Mouse (Mus musculus): Measurements from ENCODE around the gene Pi4ka. TPM values are rescaled to one million over a fixed set of nuclear protein-coding genes. Genes with fewer than 3 reads are reported as not detected.

Pi4ka gene
- polyA plus RNA-seq, 1 experiment from 2014 or later: 34.3 TPM

- DNase-seq (ENCODE audit: low spot score): no peak
- peaks cover 36% of the 10 kb centered on the region for H3K36me3 ChIP-seq
- H3K27me3 ChIP-seq (ENCODE audit: low read depth, poor library complexity, severe bottlenecking): no peaks in the 10 kb centered on the region
- WGBS: 97% methylated on average over 4 of the region's 4 CpGs
- no peak overlapping the region for H3K27ac ChIP-seq (replicated peaks)
- no peaks in the 10 kb centered on the region for H3K4me1 ChIP-seq
- H3K4me3 ChIP-seq: no peak overlapping the region
- H3K9me3 ChIP-seq (replicated peaks): no peaks in the 10 kb centered on the region
These were observed 23.8 kb downstream of the Pi4ka start for GRCm38 (mm10) chr16:17382306-17382705.

- WGBS: 97% methylated on average over 4 of the region's 4 CpGs
- Histone ChIP-seq H3K36me3 (peaks cover 52% of the 10 kb centered on the region), H3K9me3 (replicated peaks) (no peaks in the 10 kb centered on the region)
These were observed 47.3 kb downstream of the Pi4ka start for GRCm38 (mm10) chr16:17358787-17359186.

GRCm38 (mm10) chr16:17356031-17356430, 50.1 kb downstream of the Pi4ka start:
- H3K4me1 ChIP-seq: no peaks in the 10 kb centered on the region
- WGBS: 88% methylated on average over 6 of the region's 6 CpGs
- H3K4me3 ChIP-seq: no peak overlapping the region
- H3K9me3 ChIP-seq (replicated peaks): no peaks in the 10 kb centered on the region
- peaks cover 68% of the 10 kb centered on the region for H3K36me3 ChIP-seq
- H3K27me3 ChIP-seq (ENCODE audit: low read depth, poor library complexity, severe bottlenecking): no peaks in the 10 kb centered on the region
- no peak for DNase-seq (ENCODE audit: low spot score)
- no peak overlapping the region for H3K27ac ChIP-seq (replicated peaks)

More at GRCm38 (mm10) chr16:17358787-17359186, 47.3 kb downstream of the Pi4ka start:
- Histone ChIP-seq H3K4me1 (no peaks in the 10 kb centered on the region), H3K27ac (replicated peaks) (no peak overlapping the region), H3K4me3 (no peak overlapping the region), H3K27me3 (ENCODE audit: low read depth, poor library complexity, severe bottlenecking) (no peaks in the 10 kb centered on the region)
- no peak for DNase-seq (ENCODE audit: low spot score)

GRCm38 (mm10) chr16:17346766-17347165, 59.3 kb downstream of the Pi4ka start:
- no peak for DNase-seq (ENCODE audit: low spot score)
- H3K9me3 ChIP-seq (replicated peaks): no peaks in the 10 kb centered on the region
- 100% methylated on average over 1 of the region's 1 CpGs for WGBS
- H3K27ac ChIP-seq (replicated peaks): no peak overlapping the region
- no peak overlapping the region for H3K4me3 ChIP-seq
- H3K4me1 ChIP-seq: no peaks in the 10 kb centered on the region
- no peaks in the 10 kb centered on the region for H3K27me3 ChIP-seq (ENCODE audit: low read depth, poor library complexity, severe bottlenecking)
- H3K36me3 ChIP-seq: peaks cover 64% of the 10 kb centered on the region

GRCm38 (mm10) chr16:17345813-17346155, 60.3 kb downstream of the Pi4ka start:
- WGBS: 85% methylated on average over 2 of the region's 2 CpGs
- Histone ChIP-seq H3K9me3 (replicated peaks) (no peaks in the 10 kb centered on the region), H3K27ac (replicated peaks) (no peak overlapping the region), H3K4me3 (no peak overlapping the region), H3K27me3 (ENCODE audit: low read depth, poor library complexity, severe bottlenecking) (no peaks in the 10 kb centered on the region), H3K36me3 (peaks cover 55% of the 10 kb centered on the region), H3K4me1 (no peaks in the 10 kb centered on the region)
- DNase-seq (ENCODE audit: low spot score): no peak

GRCm38 (mm10) chr16:17345141-17345812, 60.8 kb downstream of the Pi4ka start:
- H3K27ac ChIP-seq (replicated peaks): no peak overlapping the region
- H3K4me1 ChIP-seq: no peaks in the 10 kb centered on the region
- peaks cover 50% of the 10 kb centered on the region for H3K36me3 ChIP-seq
- WGBS: 89% methylated on average over 8 of the region's 8 CpGs
- H3K9me3 ChIP-seq (replicated peaks): no peaks in the 10 kb centered on the region
- no peaks in the 10 kb centered on the region for H3K27me3 ChIP-seq (ENCODE audit: low read depth, poor library complexity, severe bottlenecking)
- H3K4me3 ChIP-seq: no peak overlapping the region
- no peak for DNase-seq (ENCODE audit: low spot score)

- no peaks in the 10 kb centered on the region for H3K27me3 ChIP-seq (ENCODE audit: low read depth, poor library complexity, severe bottlenecking)
- DNase-seq (ENCODE audit: low spot score): no peak
- WGBS: 96% methylated on average over 4 of the region's 4 CpGs
These were observed 64.3 kb downstream of the Pi4ka start for GRCm38 (mm10) chr16:17341847-17342246.

GRCm38 (mm10) chr16:17340705-17341104, 65.4 kb downstream of the Pi4ka start:
- Histone ChIP-seq H3K27ac (replicated peaks) (no peak overlapping the region), H3K4me3 (no peak overlapping the region), H3K4me1 (no peaks in the 10 kb centered on the region), H3K27me3 (ENCODE audit: low read depth, poor library complexity, severe bottlenecking) (no peaks in the 10 kb centered on the region), H3K9me3 (replicated peaks) (no peaks in the 10 kb centered on the region), H3K36me3 (peaks cover 27% of the 10 kb centered on the region)
- DNase-seq (ENCODE audit: low spot score): no peak
- 86% methylated on average over 2 of the region's 2 CpGs for WGBS

More at GRCm38 (mm10) chr16:17341847-17342246, 64.3 kb downstream of the Pi4ka start:
- H3K4me3 ChIP-seq: no peak overlapping the region
- no peak overlapping the region for H3K27ac ChIP-seq (replicated peaks)
- peaks cover 25% of the 10 kb centered on the region for H3K36me3 ChIP-seq
- no peaks in the 10 kb centered on the region for H3K9me3 ChIP-seq (replicated peaks)
- no peaks in the 10 kb centered on the region for H3K4me1 ChIP-seq

- no peak for DNase-seq (ENCODE audit: low spot score)
- WGBS: 89% methylated on average over 7 of the region's 7 CpGs
These were observed 66.4 kb downstream of the Pi4ka start for GRCm38 (mm10) chr16:17339701-17340100.

GRCm38 (mm10) chr16:17336089-17336488, 70.0 kb downstream of the Pi4ka start:
- Histone ChIP-seq H3K27ac (replicated peaks) (no peak overlapping the region), H3K27me3 (ENCODE audit: low read depth, poor library complexity, severe bottlenecking) (no peaks in the 10 kb centered on the region), H3K4me1 (no peaks in the 10 kb centered on the region), H3K9me3 (replicated peaks) (no peaks in the 10 kb centered on the region), H3K4me3 (no peak overlapping the region), H3K36me3 (peaks cover 14% of the 10 kb centered on the region)
- DNase-seq (ENCODE audit: low spot score): no peak
- 79% methylated on average over 1 of the region's 1 CpGs for WGBS

More at GRCm38 (mm10) chr16:17339701-17340100, 66.4 kb downstream of the Pi4ka start:
- Histone ChIP-seq H3K9me3 (replicated peaks) (no peaks in the 10 kb centered on the region), H3K36me3 (peaks cover 26% of the 10 kb centered on the region), H3K27me3 (ENCODE audit: low read depth, poor library complexity, severe bottlenecking) (no peaks in the 10 kb centered on the region), H3K27ac (replicated peaks) (no peak overlapping the region), H3K4me3 (no peak overlapping the region), H3K4me1 (no peaks in the 10 kb centered on the region)

GRCm38 (mm10) chr16:17334574-17334973, 71.5 kb downstream of the Pi4ka start:
- no peak for DNase-seq (ENCODE audit: low spot score)
- H3K27ac ChIP-seq (replicated peaks): no peak overlapping the region
- no peaks in the 10 kb centered on the region for H3K9me3 ChIP-seq (replicated peaks)
- no peaks in the 10 kb centered on the region for H3K4me1 ChIP-seq
- peaks cover 18% of the 10 kb centered on the region for H3K36me3 ChIP-seq
- no peak overlapping the region for H3K4me3 ChIP-seq
- H3K27me3 ChIP-seq (ENCODE audit: low read depth, poor library complexity, severe bottlenecking): no peaks in the 10 kb centered on the region

- Histone ChIP-seq H3K27me3 (ENCODE audit: low read depth, poor library complexity, severe bottlenecking) (no peaks in the 10 kb centered on the region), H3K4me1 (no peaks in the 10 kb centered on the region), H3K9me3 (replicated peaks) (no peaks in the 10 kb centered on the region), H3K27ac (replicated peaks) (no peak overlapping the region), H3K4me3 (no peak overlapping the region), H3K36me3 (peaks cover 20% of the 10 kb centered on the region)
- WGBS: 90% methylated on average over 5 of the region's 5 CpGs
- no peak for DNase-seq (ENCODE audit: low spot score)
These were observed 74.3 kb downstream of the Pi4ka start for GRCm38 (mm10) chr16:17331855-17332254.

GRCm38 (mm10) chr16:17331116-17331515, 75.0 kb downstream of the Pi4ka start, which contains the start of gene Serpind1:
Gene Serpind1, plus strand, starts transcription at chr16:17331371.
- WGBS: 82% methylated on average over 2 of the region's 2 CpGs
- H3K9me3 ChIP-seq (replicated peaks): no peaks in the 10 kb centered on the region
- H3K27ac ChIP-seq (replicated peaks): no peak within 1 kb of the TSS
- no peak for DNase-seq (ENCODE audit: low spot score)
- H3K4me3 ChIP-seq: no peak within 1 kb of the TSS
- H3K36me3 ChIP-seq: peaks cover 15% of the 10 kb centered on the region; the same call in 1 of the 2 replicates
- no peaks in the 10 kb centered on the region for H3K4me1 ChIP-seq
- no peaks in the 10 kb centered on the region for H3K27me3 ChIP-seq (ENCODE audit: low read depth, poor library complexity, severe bottlenecking)
